Mouse (Mus musculus) kidney, postnatal 25 days (tissue): Measurements from ENCODE around the gene Hdc.
A peak's percentile ranks its signal among the peaks of the same experiment; 100 is the strongest.
"Not testable (repeated sequence)": the region's sequence is repeated elsewhere in the genome, so short reads cannot be mapped to it uniquely, and the experiment has no call there.

Experiments used
- DNase-seq, 2 experiments: peaks; one replicate each; pipeline ENCODE4 v3.0.0; 2021; ENCODE audit warnings: mixed read lengths in 2 of 2

Gene Hdc

DNA sequence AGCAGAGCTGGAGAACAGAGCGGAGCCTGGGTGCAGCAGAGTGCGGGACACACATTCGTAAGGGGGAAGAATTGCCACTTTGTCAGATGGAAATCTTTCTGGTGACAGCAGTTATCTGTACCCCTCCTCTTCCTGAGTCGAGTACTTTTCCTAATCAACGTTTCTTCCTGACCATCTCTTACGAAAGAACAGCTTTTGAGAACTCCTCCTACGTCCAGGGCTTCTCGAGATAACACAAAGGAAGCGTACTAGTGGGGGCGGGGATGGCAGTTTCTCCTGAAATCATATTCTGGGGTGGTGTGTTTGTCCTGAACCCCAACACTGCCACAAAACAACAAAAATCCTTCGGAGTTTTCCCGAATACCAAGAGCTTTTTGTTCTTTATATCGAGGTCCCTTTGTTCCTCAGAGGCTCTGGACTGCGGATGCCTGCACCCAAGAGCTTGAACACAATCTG lies at the start of gene Hdc:
Gene Hdc (minus strand): TSS at position 51 of the 456 bp plus-strand sequence.
- no peak for DNase-seq

DNA sequence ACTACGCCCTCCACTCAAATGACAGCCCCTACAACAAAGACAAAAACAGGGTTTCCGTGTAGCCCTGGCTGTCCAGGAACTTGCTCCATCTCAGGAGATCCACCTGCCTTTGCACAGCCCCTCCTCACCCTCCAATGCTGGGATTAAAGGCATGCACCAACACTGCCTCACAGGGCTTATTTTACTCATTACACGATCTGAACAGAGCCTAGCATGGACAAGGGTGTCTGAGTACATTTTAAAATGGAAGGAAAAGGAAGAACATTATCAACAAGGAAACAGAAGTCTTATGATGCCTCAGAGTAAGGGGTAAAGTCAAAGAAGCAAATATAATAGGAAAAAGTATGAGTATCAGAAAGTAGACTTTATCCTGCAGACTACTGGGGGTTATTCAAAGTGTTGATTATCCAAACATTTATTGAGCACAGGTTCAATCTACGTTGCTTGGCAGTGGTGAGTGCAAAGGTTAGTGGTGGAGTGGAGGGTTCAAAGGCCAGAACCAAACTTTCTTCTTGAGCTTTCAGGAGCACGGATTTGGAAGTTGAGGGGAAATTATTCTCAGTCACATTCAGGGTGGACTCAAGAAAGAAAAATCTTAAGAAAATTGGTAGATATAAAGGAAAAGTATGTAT lies 49.6 kb upstream of the Hdc start:
- DNase-seq: peak; percentile 40 to 51

DNA sequence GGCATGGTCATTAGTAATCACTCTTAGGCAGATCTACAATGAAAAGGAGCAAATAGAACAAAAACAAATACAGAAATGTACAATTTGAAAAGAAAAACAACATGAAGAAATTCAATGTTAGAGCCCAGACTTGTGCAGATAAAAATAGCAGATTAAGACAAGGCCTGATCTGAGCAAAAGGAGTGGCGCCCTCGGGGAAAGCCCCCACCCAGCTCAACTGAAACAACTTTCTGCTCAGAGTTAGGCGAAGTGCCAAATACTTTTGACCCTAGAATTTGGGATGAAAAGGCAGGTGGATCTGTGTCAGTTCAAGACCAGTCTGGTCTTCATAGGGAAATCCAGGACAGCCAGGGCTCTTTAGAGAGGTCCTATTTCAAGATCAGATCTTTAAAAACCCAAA lies 46.9 kb upstream of the Hdc start:
- no peak for DNase-seq

DNA sequence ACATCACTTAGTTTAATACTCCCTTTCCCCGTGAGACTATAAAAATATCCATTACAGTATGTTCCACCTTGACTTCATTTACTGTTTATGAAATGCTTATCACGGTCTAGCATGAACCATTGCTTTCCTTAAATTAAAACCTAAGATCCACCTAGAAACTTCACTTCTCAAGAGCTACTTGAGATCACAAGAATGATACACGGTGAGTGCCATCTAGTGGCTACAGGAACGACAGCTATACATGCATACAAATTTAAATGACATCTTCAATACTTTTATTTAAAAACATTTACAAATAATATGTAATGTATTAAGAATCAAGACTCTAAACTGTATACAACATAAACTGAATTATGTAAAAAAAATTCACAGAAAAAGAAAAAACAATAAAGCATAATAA lies 44.4 kb upstream of the Hdc start:
- peak; percentile 49 to 73 for DNase-seq

DNA sequence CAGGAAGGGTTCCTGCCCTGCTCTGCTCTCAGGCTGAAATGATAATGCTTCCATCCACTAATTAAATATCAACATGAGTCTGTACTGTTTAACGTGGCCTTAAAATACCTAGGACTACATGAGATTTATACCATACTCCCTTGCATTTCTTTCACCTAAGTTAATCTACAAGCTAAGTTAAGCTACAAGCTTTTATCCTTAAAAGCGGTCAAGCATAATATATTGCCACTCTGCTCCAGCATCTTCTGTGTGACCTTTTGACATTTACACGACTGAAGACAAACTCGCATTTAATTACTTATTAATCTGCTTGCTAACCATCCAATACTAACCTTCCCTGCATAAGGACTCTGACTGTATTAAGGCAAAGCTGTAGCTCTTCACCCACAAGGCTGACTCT lies 33.8 kb upstream of the Hdc start:
- no peak for DNase-seq

DNA sequence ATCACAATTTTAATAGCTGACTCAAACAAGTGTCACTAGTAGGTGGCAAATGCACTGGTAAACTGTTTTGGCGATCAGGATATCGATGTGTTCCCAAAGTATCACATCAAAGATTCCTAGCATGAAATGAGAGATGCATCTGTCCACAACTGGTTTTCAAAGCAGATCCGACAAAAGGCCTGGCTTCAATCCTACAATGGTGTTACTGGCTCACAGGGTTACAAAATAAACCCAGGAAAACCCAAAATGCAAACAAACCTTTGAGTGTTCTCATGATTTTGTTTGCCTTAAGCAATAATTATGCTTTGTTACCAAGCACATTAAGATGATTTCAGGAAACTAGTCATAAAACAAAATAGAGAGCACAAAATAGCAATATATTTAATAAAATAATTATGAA lies 28.7 kb upstream of the Hdc start:
- no peak for DNase-seq

DNA sequence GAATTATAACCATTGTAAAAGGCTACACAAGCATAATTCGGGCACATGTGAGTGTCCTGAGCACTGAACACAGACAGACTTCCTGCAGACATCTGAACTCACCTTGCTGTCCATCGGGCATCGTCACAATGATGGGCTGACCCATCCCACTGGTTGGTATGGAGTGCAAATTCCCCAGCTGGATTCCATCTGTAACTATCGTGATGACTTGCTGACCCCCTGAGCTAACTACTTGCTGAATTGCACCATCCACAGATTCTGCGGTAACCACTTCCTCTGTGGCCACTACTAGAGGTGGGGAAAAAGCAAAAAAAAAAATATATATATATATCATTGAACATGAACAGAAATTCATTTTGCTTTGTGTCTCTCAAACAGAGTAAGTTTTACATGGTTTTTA lies 27.4 kb upstream of the Hdc start:
- no peak for DNase-seq

DNA sequence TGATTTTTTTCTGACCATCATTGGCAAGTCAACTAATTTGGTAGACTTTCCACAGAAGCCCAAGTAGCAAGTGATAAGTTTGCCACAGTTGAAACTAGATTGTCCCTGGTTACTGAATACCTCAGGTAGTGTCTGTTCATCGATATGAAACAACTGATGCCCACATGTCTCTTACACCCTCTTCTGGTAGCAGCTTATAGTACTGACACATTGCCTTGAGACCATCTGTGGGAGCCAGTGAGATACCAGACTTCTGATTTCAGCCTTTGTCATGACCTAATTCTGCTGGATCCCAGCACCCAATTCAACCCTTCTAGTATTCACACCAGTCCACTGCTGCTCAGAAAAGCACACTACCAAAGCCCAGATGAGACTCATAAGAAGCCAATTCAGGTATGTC lies 25.7 kb upstream of the Hdc start:
- DNase-seq: no peak

DNA sequence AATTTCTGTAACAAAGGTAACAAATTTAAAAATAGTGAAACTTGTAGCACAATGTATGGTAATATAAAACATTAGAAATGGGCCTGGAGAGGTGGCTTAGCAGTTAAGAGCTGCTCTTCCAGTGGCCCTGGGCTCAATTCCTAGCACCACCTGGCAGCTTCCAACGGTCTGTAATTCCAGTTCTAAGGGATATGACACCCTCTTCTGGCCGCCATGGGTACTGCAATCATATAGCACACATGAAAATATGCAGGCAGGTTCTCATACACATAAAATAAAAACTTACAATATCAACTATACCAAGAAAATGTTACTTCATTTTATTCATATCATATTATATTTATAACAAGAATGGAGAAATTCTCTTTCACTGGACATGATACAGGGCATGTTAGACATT lies 21.2 kb upstream of the Hdc start:
- DNase-seq: no peak

DNA sequence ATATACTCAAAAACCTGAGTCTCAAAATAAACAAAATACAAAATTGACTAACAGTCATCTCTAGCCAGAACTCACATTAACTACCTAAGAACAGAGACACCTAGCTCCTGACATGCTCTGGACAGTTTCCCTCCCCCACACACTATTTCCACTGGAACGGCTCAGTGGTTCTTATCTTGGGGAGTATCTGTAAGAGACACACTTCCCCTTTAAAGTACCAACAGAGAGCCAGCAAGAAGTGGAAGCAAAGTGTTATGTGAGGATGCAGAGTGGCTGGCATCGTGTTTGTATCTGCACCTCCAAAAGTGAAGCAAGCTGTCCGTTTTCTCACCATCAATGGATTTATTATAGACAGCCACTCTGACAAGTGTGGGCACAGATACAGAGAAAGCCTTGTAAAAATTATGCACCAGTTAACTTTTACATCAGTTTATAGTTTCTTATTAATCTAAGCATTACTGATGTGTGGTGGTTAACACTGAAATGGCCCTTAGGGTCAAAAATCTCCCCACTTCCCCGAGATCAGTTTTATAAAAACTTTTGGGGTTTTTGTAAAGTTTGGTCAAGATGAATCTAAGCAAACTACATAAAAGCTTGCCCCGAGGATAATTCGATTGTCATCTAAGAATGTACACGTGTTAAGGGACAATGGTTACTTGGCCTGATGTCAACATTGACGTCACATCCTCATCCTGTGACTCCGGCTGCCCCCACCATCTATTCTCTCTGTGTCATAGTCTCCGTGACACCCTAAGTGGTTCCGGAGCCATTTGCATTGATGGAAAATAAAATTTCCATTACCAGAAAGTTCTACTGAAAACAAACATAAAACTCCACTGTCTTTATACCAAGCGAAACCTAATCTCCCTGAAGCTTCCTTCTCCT lies 17.1 kb upstream of the Hdc start:
- DNase-seq: peak; percentile 71 to 81

DNA sequence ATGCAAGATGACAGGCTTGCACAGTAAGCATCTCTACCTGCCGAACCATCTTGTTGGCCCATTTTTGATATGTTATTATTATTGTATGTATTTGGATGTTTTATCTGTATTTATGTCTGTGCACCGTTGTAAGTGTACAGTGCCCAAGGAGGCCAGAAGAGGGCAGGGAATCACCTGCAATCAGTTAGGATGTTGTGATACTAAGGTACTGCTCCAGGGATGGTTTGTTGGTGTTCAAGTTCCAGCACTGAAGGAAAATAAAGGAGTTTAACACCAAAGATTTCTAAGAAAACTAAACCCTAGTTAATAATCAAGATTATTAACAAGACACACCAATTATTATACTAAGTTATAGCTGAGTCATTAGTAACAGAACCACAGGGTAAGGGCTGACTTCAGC lies 14.1 kb upstream of the Hdc start:
- DNase-seq: peak; percentile 37 to 52

DNA sequence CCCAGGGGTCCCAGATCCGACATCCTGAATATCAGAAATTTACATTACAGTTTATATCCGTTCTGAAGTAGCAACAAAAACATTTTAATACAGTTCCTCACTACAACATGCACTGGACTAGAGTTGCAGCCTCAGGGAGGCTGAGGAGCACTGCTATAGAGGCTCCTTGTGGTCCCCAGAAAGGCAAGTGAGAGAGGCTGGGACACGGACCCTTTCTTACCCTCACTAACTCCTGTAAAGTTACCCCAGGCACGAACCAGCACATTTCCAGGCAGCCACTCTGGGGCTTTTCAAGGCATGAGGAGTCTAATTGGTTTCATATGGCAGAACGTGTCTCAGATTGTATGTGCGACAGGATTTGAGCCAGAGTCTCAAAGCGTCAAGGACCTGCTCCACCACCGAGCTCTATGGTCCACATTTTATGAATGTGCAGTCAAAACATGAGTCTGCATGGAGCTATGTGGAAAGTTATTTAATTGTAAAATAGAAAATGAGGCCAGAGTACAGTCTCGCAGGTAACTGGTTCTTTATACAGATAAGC lies 9.4 kb upstream of the Hdc start:
- DNase-seq: no peak

DNA sequence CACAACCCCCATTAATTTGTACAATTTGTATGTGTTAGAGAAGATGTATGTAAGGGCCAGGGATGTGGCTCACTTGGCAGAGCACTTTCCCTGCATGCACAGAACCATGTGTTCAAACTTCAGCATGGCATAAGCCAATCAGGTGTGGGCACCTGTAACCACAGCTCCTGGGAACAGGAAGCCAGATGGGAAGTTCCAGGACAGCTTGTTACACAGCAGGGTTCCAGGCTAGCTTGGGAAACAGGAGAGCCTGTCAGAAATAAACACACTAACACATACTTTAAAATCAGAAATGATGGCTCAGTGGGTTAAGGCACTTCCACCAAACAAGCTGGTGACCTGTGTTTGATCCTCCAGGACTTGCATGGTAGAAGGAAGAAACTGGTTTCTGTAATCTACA lies 4.0 kb upstream of the Hdc start:
- DNase-seq: no peak

DNA sequence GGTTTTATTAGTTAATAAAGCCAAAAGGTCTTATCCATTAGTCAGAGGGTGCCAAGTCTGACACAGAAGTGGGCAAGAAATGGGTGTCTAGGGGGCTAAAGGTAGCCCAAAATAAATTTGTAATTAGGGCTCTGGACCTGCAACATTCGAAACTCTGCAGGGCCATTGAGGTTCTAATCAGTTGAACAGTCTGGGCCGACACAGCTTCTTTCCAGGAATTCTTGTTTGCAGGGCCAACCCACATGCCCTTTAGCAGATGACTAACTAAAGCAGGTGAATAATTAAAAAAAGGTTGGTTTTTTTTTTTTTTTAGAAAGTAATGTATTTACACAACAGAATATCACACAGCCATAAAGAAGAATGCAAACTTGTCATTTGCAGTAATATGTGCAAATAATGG lies 3.4 kb upstream of the Hdc start:
- DNase-seq: peak; percentile 35 to 54

DNA sequence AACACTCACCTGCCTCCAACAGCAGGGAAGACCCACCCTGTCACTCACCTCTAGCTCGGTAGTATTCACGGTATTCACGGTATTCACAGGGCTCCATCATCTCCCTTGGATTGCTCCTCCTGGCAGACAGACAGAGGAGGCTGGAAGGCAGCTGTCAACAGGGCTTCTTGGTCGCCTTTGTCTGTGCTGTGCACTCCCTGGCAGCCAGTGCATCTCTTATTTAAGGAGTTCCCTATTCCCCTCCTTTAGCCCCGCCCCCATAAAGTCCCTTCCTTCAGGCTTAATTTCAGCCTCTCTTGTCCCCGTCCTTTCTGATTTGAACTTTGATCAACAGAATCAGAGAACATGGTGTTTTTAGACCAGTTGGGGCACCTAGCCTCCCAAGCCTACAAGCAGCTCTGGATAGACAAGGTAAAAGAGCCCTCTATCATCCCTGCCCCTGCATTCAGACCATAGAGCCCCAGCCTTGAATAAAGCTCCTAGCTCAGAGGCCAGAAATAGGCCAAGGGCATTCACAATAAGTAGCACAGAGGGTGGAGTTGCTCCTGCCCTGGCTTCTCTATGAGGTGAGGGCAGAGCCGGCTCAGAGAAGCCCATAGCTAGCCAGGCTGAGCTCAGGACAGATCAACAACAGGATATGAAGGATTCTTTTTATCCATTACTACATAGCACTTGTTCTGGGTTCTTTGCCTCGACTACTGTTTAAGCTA lies 474 bp downstream of the Hdc start:
- DNase-seq: no peak

DNA sequence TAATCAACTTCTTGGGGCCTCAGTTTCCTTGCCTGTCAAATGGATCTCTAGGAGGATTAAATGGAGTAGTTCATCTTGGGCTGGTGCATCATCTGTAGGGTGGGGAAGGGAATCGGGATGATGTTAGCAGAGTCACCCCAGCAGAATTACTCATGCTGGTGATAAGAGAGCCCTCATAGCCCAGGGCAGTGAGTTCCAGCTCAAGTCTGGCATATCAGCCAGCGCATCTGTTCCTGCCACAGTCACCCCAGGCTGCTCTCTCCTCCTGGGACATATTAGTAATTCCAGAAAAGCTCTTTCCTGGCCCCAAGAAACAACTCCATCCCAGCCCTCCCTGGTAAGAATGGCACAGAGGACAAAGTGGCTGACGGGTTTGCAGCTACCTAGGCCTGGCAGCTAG lies 3.7 kb downstream of the Hdc start:
- no peak for DNase-seq

DNA sequence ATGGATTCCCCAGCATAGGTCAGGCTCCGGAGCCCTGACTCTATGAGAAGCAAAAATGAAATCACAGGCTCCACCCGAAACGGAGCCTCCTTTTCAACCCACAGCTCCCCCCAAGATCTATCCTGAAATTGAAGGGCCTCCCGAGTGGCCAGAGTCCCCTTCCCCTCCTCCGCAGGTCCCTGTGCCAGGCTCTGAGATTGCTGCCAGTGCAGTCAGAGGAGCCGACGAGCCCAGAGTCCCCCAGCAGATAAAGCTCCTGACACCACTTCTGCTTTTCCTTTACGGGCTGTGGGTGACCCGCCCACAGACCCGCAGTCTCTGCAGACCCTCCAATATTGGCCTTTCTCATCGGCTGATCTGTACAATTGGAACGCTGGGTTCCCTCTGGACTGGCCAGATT lies 9.5 kb downstream of the Hdc start:
- DNase-seq: not testable (repeated sequence)

DNA sequence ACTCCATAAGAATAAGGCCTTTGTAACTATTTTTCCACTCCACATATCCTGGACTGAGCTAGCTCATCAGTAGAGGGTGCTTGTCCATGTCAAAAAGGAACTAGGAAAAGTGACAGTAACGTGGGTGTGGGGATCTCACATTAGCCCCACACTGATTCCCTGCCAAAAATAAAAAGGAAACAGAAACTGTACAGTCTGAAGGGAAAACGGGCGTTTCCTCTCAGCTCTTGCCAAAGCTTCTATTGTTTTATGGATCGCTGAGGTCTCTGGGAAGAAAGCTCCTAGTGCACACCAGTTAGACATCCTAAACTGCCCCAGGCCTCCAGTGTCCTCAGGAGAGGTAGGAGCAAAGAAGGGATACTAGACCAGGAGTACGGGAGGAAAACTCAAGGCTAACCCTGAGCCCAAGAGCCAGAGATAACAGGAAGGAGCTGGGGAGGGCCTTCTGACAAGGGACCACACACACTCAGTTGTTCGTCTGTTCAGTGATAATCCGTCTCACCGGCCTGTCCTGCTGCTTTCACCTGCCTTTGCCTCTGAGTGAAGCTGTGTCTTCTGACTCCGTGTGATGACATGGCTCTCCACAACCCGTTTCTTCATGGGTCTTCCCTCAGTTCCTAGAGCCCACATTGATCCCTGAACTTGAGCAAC lies 11.4 kb downstream of the Hdc start:
- DNase-seq: no peak

DNA sequence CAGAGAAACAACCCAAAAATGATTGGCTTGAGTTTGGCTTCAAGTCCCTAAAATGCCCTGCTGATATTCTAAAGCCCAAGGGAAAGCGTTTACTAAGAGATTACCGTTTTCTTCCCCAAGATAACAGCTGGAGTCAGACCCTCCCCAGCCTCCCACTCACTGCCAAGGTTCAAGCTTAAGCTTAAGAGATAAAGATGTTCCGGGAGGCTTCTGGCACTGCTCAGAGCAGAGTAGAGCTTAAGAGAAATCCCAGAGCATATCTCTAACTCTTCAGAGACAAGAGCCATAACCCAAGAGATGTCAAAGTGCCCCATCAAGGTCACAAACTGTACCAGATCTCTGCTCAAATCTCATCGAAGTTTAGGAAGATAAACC lies 12.4 kb downstream of the Hdc start:
- DNase-seq: no peak

DNA sequence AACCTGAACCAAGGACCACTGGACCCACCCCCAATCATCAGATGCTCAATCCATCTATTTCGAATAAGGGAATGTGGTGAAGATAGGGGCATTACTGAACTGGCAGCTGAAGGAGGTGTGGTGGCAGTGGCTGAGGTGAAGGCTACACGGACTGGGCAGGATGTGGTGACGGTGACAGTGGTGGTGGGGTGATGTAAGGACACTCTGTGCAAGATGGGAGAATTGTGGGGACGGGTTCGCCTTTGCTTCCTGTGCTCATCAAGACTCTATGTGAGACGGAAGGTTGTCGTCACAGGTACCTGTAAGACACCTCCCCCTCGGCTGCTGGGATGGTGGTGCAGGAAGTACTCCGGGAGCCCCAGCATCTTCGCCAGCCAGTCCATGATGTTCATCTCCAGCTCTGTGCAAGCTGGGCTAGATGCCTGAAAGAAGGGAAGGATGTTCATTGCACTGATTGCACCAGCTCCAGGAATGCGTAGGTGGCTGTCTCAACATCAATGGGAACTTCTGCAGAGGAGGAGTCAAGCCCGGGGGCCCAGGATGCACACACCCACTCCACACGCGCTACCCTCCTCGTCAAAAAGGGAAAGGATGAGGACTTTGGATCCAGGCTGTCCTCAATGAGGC lies 12.9 kb downstream of the Hdc start:
- no peak for DNase-seq

DNA sequence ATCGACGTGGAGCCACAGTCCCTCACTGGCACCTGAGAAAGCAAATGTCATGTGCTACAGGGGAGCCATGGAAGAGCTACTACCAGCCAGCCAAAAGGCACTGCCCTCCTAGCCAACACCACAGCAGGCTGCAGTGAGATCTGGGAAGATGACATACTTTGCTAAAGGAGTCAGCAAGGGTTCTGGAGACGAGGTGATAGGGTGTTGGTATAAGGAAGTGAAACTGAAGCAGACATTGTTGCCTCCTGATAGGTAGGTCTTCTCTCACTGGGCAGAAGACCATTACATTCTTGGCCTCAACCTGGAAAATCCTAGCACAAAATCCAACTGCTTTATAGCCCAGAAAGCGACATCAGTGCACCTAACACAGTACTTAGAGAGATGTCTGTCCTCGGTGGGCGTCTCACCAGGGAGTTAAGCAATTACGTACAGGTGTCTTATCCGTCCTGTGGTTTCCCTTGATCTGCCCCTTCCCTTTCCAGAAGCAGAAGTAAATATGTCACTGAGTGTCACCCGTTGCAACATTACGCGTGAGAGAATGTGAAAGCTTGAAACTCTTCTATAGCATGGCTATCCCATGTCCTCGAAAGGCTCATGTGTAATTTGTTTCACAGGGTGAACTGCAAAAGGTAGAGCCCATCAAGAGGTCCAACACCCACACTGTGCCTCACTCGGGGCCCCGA lies 17.0 kb downstream of the Hdc start:
- DNase-seq: peak in 1 of 2 experiments; percentile 13

DNA sequence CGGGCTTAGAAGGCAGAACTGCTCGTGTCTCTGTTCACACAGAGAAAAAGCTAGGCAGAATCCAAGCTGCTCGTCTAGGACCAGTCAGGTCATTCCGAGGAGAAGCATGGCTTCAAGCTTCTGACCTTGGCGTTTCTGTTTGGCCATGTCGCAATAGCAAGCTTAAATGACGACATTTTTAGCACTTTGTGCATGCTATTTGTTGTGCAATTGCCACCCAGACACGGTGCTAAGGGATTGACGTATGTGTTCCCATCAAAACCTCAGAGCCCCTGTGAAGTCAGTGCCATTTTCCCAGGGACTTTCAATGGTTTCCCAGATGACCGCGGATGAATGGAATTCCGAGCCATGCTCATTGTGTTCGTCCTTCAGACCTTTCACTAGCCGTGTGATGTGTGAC lies 18.6 kb downstream of the Hdc start:
- no peak for DNase-seq
